ENCODE assay signal across 18 mouse cellular contexts in the genomic region with DNA sequence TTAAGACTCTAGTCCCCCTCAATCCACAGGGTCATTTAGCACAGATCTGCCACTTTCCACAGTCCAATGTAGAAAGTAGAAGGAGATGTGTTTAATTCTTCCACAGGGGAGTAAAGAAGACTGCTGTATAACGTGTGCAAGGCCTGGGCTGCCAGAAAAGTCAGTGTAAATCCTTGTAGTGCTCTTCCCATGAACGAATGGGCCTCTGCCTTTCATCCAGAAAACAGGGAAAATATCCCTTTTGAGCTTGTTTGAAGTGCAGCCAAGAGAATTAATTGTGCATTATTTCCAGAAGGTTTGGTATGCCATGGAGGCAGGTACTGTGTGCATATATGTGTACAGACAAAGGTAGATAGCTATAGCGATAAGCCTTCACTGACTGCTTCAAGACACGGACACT.
A peak's percentile ranks its signal among the peaks of the same experiment; 100 is the strongest.
DNase-seq lines count a peak whose midpoint lies in the region; ATAC-seq lines count a peak whose summit lies in the region.
"Had no signal": no experiment of that assay in that cellular context is flagged by ENCODE, and none has a peak within 500 bp of the region (broad histone marks: within the 10 kb centered on the region; RNA-seq: fewer than 3 reads in every experiment).

No protein-coding gene starts in this region.

- H3K9ac ChIP-seq in embryonic facial prominence, embryonic 12.5 days = no peak overlapping the region
- H3K9ac ChIP-seq in forebrain, embryonic 14.5 days (ENCODE audit: low read length) = peak overlapping the region; percentile 33; the same call in 1 of the 2 replicates
- no peak overlapping the region for H3K9ac ChIP-seq in hindbrain, embryonic 15.5 days
- H3K9ac ChIP-seq in midbrain, embryonic 16.5 days (ENCODE audit: low read depth, low read length) = no peak overlapping the region
- H3K9ac ChIP-seq: liver, embryonic 13.5 days had no signal

- WGBS in embryonic facial prominence, embryonic 12.5 days = 66% methylated on average over 4 of the region's 4 CpGs
- 20% methylated on average over 4 of the region's 4 CpGs for WGBS in forebrain, embryonic 14.5 days
- 50% methylated on average over 4 of the region's 4 CpGs for WGBS in hindbrain, embryonic 15.5 days
- WGBS in midbrain, embryonic 16.5 days = 45% methylated on average over 4 of the region's 4 CpGs

- ATAC-seq in embryonic facial prominence, embryonic 12.5 days (ENCODE audit: insufficient number of reproducible peaks, insufficient read depth, low FRiP score, low TSS enrichment) = no peak
- no peak for ATAC-seq in forebrain, embryonic 14.5 days
- ATAC-seq in hindbrain, embryonic 15.5 days (ENCODE audit: low FRiP score, low read depth) = no peak
- no peak for ATAC-seq in midbrain, embryonic 16.5 days
- ATAC-seq: intestine, embryonic 16.5 days; lung, postnatal 0 days; Patski had no signal

- no peaks in the 10 kb centered on the region for H3K9me3 ChIP-seq in embryonic facial prominence, embryonic 12.5 days
- H3K9me3 ChIP-seq in forebrain, embryonic 14.5 days (replicated peaks; ENCODE audit: control insufficient read depth, low read length) = no peaks in the 10 kb centered on the region
- no peaks in the 10 kb centered on the region for H3K9me3 ChIP-seq in hindbrain, embryonic 15.5 days
- no peaks in the 10 kb centered on the region for H3K9me3 ChIP-seq in midbrain, embryonic 16.5 days (replicated peaks; ENCODE audit: control insufficient read depth, low read length, poor library complexity, severe bottlenecking)
- H3K9me3 ChIP-seq: heart, embryonic 10.5 days; liver, embryonic 13.5 days had no signal

- H3K4me1 ChIP-seq in embryonic facial prominence, embryonic 12.5 days = peaks cover 26% of the 10 kb centered on the region
- peaks cover 61% of the 10 kb centered on the region for H3K4me1 ChIP-seq in forebrain, embryonic 14.5 days (ENCODE audit: control insufficient read depth, insufficient read depth, low read length)
- peaks cover 29% of the 10 kb centered on the region for H3K4me1 ChIP-seq in hindbrain, embryonic 15.5 days (replicated peaks)
- H3K4me1 ChIP-seq in midbrain, embryonic 16.5 days (ENCODE audit: control insufficient read depth, insufficient read depth, low read length) = peaks cover 20% of the 10 kb centered on the region
- H3K4me1 ChIP-seq: liver, embryonic 13.5 days had no signal

- peak overlapping the region; percentile 79; the same call in 1 of the 2 replicates for H3K27ac ChIP-seq in embryonic facial prominence, embryonic 12.5 days
- H3K27ac ChIP-seq in forebrain, embryonic 14.5 days (ENCODE audit: low read depth, low read length) = peak overlapping the region; percentile 90
- peak overlapping the region; percentile 63 for H3K27ac ChIP-seq in hindbrain, embryonic 15.5 days (replicated peaks)
- peak overlapping the region; percentile 56 for H3K27ac ChIP-seq in midbrain, embryonic 16.5 days (ENCODE audit: low read length)
- H3K27ac ChIP-seq: heart, embryonic 10.5 days; liver, embryonic 13.5 days had no signal

- H3K4me3 ChIP-seq in embryonic facial prominence, embryonic 12.5 days = no peak overlapping the region
- no peak overlapping the region for H3K4me3 ChIP-seq in forebrain, embryonic 14.5 days (ENCODE audit: low read depth, low read length)
- no peak overlapping the region for H3K4me3 ChIP-seq in hindbrain, embryonic 15.5 days
- no peak overlapping the region for H3K4me3 ChIP-seq in midbrain, embryonic 16.5 days (ENCODE audit: low read depth, low read length)
- H3K4me3 ChIP-seq: heart, embryonic 10.5 days; liver, embryonic 13.5 days had no signal

- no peaks in the 10 kb centered on the region for H3K27me3 ChIP-seq in embryonic facial prominence, embryonic 12.5 days
- H3K27me3 ChIP-seq in forebrain, embryonic 14.5 days (replicated peaks; ENCODE audit: control insufficient read depth, insufficient read depth, low read length) = no peaks in the 10 kb centered on the region
- no peaks in the 10 kb centered on the region for H3K27me3 ChIP-seq in hindbrain, embryonic 15.5 days
- H3K27me3 ChIP-seq in midbrain, embryonic 16.5 days (ENCODE audit: control insufficient read depth, insufficient read depth, low read depth, low read length) = no peaks in the 10 kb centered on the region
- H3K27me3 ChIP-seq: liver, embryonic 13.5 days; Patski had no signal

- peak; percentile 50 for DNase-seq in forebrain, embryonic 14.5 days (ENCODE audit: low spot score)
- DNase-seq in left cerebral cortex, adult 9 months (ENCODE audit: low spot score in 2 of 2) = no peak
- no peak for DNase-seq in spleen, postnatal 10 days (ENCODE audit: low spot score in 2 of 2)
- no peak for DNase-seq in urinary bladder, adult 2 months (ENCODE audit: low spot score)
- DNase-seq: adrenal gland, postnatal 36 days; B cell, adult 2 months; cerebellum, postnatal 10 days; heart, postnatal 14 days; kidney, postnatal 14 days; liver, embryonic 13.5 days; thymus, postnatal 14 days had no signal

- H3K4me2 ChIP-seq in embryonic facial prominence, embryonic 12.5 days (replicated peaks) = no peak overlapping the region
- no peak overlapping the region for H3K4me2 ChIP-seq in forebrain, embryonic 14.5 days (ENCODE audit: low read length)
- H3K4me2 ChIP-seq in hindbrain, embryonic 15.5 days = no peak overlapping the region
- H3K4me2 ChIP-seq in midbrain, embryonic 16.5 days (ENCODE audit: low read length) = no peak overlapping the region
- H3K4me2 ChIP-seq: liver, embryonic 13.5 days had no signal

- no peaks in the 10 kb centered on the region for H3K36me3 ChIP-seq in embryonic facial prominence, embryonic 12.5 days
- no peaks in the 10 kb centered on the region for H3K36me3 ChIP-seq in forebrain, embryonic 14.5 days (ENCODE audit: control insufficient read depth, insufficient read depth, low read length)
- H3K36me3 ChIP-seq in hindbrain, embryonic 15.5 days = no peaks in the 10 kb centered on the region
- H3K36me3 ChIP-seq in midbrain, embryonic 16.5 days (ENCODE audit: control insufficient read depth, insufficient read depth, low read length) = no peaks in the 10 kb centered on the region
- H3K36me3 ChIP-seq: heart, embryonic 10.5 days; liver, embryonic 13.5 days had no signal
